Mouse (Mus musculus) small intestine, adult 2 months (tissue): ENCODE measurements at regions not wholly inside any gene's neighbourhood (a gene's known extent, or its start where the extent isn't known, plus 50 kb on each side); places are given as distances from the start of the nearest gene placed in this dataset.

Experiments used
- CTCF ChIP-seq: fragments of 200-500 bp; IDR thresholded peaks from 2 replicates; pipeline ENCODE4 v1.5.1; 2012; ENCODE audit warnings: low read depth, mild to moderate bottlenecking, control low read depth, inconsistent platforms, low read length, moderate library complexity, mixed read lengths; ENCODE audit not compliant: insufficient replicate concordance, insufficient read length; ENCODE audit errors: extremely low read depth
- POLR2A ChIP-seq: fragments of 200-500 bp; IDR thresholded peaks from 2 replicates; pipeline ENCODE4 v1.6.1; 2012; ENCODE audit warnings: low read depth, mild to moderate bottlenecking, control low read depth, inconsistent platforms, low read length, moderate library complexity

GRCm38 (mm10) chr8:92158219-92158618, 199.2 kb upstream of the Irx5 start:
- TF ChIP-seq POLR2A (no peak), CTCF (no peak)
